Mouse (Mus musculus): ENCODE data around the gene Psmb5. TPM values are rescaled to one million over a fixed set of nuclear protein-coding genes. Genes with fewer than 3 reads are reported as not detected.

The Psmb5 gene
- total and polyA plus RNA-seq, 3 experiments, result 299 to 416 (median 411) TPM

DNA sequence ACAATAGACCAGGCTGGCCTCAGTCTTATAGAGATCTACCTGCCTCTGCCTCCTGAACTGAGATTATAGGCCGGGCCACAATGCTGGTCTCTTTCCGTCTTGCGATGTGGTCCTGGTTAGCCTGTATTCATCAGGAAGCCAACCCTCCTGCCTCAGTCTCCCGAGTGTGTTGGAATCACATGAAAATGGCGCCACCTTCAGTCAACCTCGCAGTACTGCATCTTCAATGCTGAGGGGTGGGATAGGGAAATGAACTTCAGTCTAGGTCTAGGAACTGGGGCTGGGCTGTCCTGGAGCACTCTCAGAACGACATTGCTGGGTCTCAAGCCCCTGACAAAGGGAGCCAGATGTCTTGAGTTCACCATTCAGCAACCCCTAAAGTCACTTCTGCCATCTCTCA, 20.7 kb downstream of the Psmb5 start:
- H3K79me2 ChIP-seq (replicated peaks; ENCODE audit: control insufficient read depth, extremely low read depth, insufficient read depth, poor library complexity, severe bottlenecking), result no peaks in the 10 kb centered on the region
- H3K4me3 ChIP-seq (replicated peaks in 1 of 3; ENCODE audit: low read depth in 2 of 3, low read length in 2 of 3, poor library complexity in 1 of 3), result no peak overlapping the region
- peak; percentile 38 for DNase-seq (ENCODE audit: extremely low read depth)
- dilution Hi-C loops (cut with MboI; ENCODE audit: extremely low pct_ligation_motif_present, extremely low pct_unique_long_range_greater_than_20kb, low sequenced_read_pairs), result no loop called here
- H3K27ac ChIP-seq (ENCODE audit: insufficient read depth, low read depth), result no peak overlapping the region
- TF ChIP-seq PAX5 (IDR thresholded peaks at IDR 0.05; ENCODE audit: low read length) (no peak), ZC3H11A (IDR thresholded peaks at IDR 0.05; ENCODE audit: low read depth, low read length) (no peak), RAD21 (IDR thresholded peaks at IDR 0.05; ENCODE audit: low read depth, low read length) (peak; percentile 55), MXI1 (IDR thresholded peaks at IDR 0.05; ENCODE audit: low read depth, low read length) (no peak), ETS1 (conservative IDR thresholded peaks at IDR 0.05; ENCODE audit: low read depth, low read length) (no peak), CTCF (conservative IDR thresholded peaks at IDR 0.05 in 1 of 2, IDR thresholded peaks at IDR 0.05 in 1 of 2; ENCODE audit: low read depth in 2 of 2, low read length in 2 of 2) (peak; percentile 61 to 70), SMC3 (IDR thresholded peaks at IDR 0.05; ENCODE audit: low read depth, low read length) (peak; percentile 49), CHD2 (IDR thresholded peaks at IDR 0.05; ENCODE audit: low read length) (no peak)
- in situ Hi-C loops (cut with MboI; ENCODE audit: low pct_ligation_motif_present, low pct_unique_long_range_greater_than_20kb, low sequenced_read_pairs), result no loop called here
- no peaks in the 10 kb centered on the region for H3K27me3 ChIP-seq (replicated peaks)
- H3K9me3 ChIP-seq (replicated peaks; ENCODE audit: low read length), result peaks cover 6% of the 10 kb centered on the region
- H3K9ac ChIP-seq (ENCODE audit: insufficient read depth, low read depth), result no peak overlapping the region
- peaks cover 0 to under 1% of the 10 kb centered on the region in 2 experiments; a peak in 1 of 4 replicates for H3K4me1 ChIP-seq (ENCODE audit: control insufficient read depth in 1 of 2, insufficient read depth in 2 of 2)
- H3K4me2 ChIP-seq (ENCODE audit: insufficient read depth, low read depth, poor library complexity, severe bottlenecking), result no peak overlapping the region
- peaks cover 0 to 14% of the 10 kb centered on the region in 2 experiments for H3K36me3 ChIP-seq (replicated peaks in 1 of 2; ENCODE audit: control insufficient read depth in 1 of 2, insufficient read depth in 1 of 2, low read length in 1 of 2)

DNA sequence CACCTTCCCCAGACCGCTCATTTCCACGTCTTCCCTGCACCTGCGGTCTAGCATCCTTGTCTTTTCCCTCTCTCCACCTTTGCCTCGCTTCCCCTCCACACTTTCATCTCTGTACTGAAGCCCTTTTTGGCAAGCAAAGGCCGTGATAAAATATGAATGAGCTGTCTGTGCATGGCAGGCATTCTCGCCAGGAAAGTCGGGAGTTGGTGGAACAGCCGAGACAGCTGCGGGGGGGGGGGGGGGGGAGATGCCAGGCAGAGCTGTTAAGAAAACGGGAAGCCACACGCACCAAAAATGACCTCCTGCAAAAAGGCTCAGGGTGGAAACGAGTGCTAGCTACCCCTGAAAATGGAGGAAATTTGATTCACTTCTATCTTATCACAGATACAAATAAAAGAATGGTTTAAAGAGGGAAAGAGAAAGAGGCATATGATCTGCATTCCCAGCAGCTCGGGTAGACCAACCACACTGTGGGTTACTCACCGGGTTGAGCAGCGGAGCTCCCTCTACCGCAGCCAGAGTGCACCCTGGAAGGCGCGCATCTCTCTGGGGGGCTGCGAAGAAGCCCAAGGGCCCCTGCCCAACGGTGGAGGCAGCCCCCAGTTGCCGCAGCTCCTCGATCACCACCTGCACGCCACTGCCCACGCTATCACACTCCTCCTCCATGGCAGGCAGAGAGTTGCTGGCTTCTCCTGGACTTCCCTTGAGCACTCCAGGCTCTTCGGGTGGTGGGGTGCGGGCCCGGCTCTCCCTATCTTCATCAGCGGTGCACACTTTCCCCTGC, 23.0 kb downstream of the Psmb5 start:
- H3K4me3 ChIP-seq (replicated peaks in 1 of 3; ENCODE audit: low read depth in 2 of 3, low read length in 2 of 3, poor library complexity in 1 of 3), result no peak overlapping the region
- no peak overlapping the region for H3K27ac ChIP-seq (ENCODE audit: insufficient read depth, low read depth)
- dilution Hi-C loops (cut with MboI; ENCODE audit: extremely low pct_ligation_motif_present, extremely low pct_unique_long_range_greater_than_20kb, low sequenced_read_pairs) (no loop called here), in situ Hi-C loops (cut with MboI; ENCODE audit: low pct_ligation_motif_present, low pct_unique_long_range_greater_than_20kb, low sequenced_read_pairs) (loop anchor here (5.0 kb wide), 1 partner anchor 42 kb away; no protein-coding TSS in a partner anchor)
- H3K9ac ChIP-seq (ENCODE audit: insufficient read depth, low read depth), result no peak overlapping the region
- TF ChIP-seq RCOR1 (conservative IDR thresholded peaks at IDR 0.05; ENCODE audit: low read depth, low read length), result no peak
- TF ChIP-seq POLR2AphosphoS2 (IDR thresholded peaks at IDR 0.05; ENCODE audit: low read depth, low read length), result no peak
- peaks cover 6% of the 10 kb centered on the region for H3K9me3 ChIP-seq (replicated peaks; ENCODE audit: low read length)
- H3K36me3 ChIP-seq (replicated peaks in 1 of 2; ENCODE audit: control insufficient read depth in 1 of 2, insufficient read depth in 1 of 2, low read length in 1 of 2), result peaks cover 0 to 14% of the 10 kb centered on the region in 2 experiments
- no peaks in the 10 kb centered on the region for H3K79me2 ChIP-seq (replicated peaks; ENCODE audit: control insufficient read depth, extremely low read depth, insufficient read depth, poor library complexity, severe bottlenecking)
- H3K4me2 ChIP-seq (ENCODE audit: insufficient read depth, low read depth, poor library complexity, severe bottlenecking), result no peak overlapping the region
- H3K27me3 ChIP-seq (replicated peaks), result no peaks in the 10 kb centered on the region
- no peak for DNase-seq (ENCODE audit: extremely low read depth)
- no peaks in the 10 kb centered on the region for H3K4me1 ChIP-seq (ENCODE audit: control insufficient read depth in 1 of 2, insufficient read depth in 2 of 2)

DNA sequence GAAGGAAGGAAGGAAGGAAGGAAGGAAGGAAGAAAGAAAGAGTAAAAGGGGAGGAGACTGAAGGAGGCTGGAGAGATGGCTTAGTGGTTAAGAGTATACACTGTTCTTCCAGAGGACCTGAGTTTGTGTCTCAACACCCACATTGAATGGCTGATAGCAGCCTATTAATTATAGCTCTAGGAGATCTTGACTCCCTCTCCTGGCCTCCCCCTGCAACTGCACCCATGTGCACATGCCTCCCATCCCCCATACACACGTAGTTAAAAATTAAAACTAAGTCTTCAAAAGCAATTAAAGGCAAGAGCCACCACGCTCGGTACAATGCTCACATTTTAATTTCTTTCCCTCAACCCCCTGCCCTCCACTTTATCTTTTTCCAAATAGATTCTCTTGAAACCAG, 23.8 kb downstream of the Psmb5 start:
- TF ChIP-seq CTCF (conservative IDR thresholded peaks at IDR 0.05 in 1 of 2, IDR thresholded peaks at IDR 0.05 in 1 of 2; ENCODE audit: low read depth in 2 of 2, low read length in 2 of 2) (peak; percentile 22 to 32; a peak in 2 of 4 replicates), ZKSCAN1 (IDR thresholded peaks at IDR 0.05; ENCODE audit: borderline replicate concordance, low read depth, low read length) (no peak)
- Histone ChIP-seq H3K4me1 (ENCODE audit: control insufficient read depth in 1 of 2, insufficient read depth in 2 of 2) (no peaks in the 10 kb centered on the region), H3K79me2 (replicated peaks; ENCODE audit: control insufficient read depth, extremely low read depth, insufficient read depth, poor library complexity, severe bottlenecking) (no peaks in the 10 kb centered on the region), H3K27ac (ENCODE audit: insufficient read depth, low read depth) (no peak overlapping the region), H3K9me3 (replicated peaks; ENCODE audit: low read length) (peaks cover 6% of the 10 kb centered on the region), H3K4me2 (ENCODE audit: insufficient read depth, low read depth, poor library complexity, severe bottlenecking) (no peak overlapping the region), H3K4me3 (replicated peaks in 1 of 3; ENCODE audit: low read depth in 2 of 3, low read length in 2 of 3, poor library complexity in 1 of 3) (no peak overlapping the region), H3K36me3 (replicated peaks in 1 of 2; ENCODE audit: control insufficient read depth in 1 of 2, insufficient read depth in 1 of 2, low read length in 1 of 2) (peaks cover 0 to 14% of the 10 kb centered on the region in 2 experiments), H3K27me3 (replicated peaks) (no peaks in the 10 kb centered on the region), H3K9ac (ENCODE audit: insufficient read depth, low read depth) (no peak overlapping the region)
- DNase-seq (ENCODE audit: extremely low read depth), result no peak
- in situ Hi-C loops (cut with MboI; ENCODE audit: low pct_ligation_motif_present, low pct_unique_long_range_greater_than_20kb, low sequenced_read_pairs) (loop anchor here (5.0 kb wide), 1 partner anchor 43 kb away; no protein-coding TSS in a partner anchor), dilution Hi-C loops (cut with MboI; ENCODE audit: extremely low pct_ligation_motif_present, extremely low pct_unique_long_range_greater_than_20kb, low sequenced_read_pairs) (no loop called here)
